Mouse (Mus musculus) macrophage (primary cell): ENCODE measurements around the gene Igfbp4. TPM values are rescaled to one million over a fixed set of nuclear protein-coding genes. Genes with fewer than 3 reads are reported as not detected.

Experiments
- H3K27ac ChIP-seq: fragments of 350-480 bp; formaldehyde crosslinking; 2 replicates; pipeline ENCODE4 v1.9.0; 2021
- H3K36me3 ChIP-seq: fragments of 350-480 bp; formaldehyde crosslinking; 2 replicates; pipeline ENCODE4 v1.9.0; 2021; ENCODE audit errors: inconsistent target
- H3K4me3 ChIP-seq: fragments of 350-480 bp; formaldehyde crosslinking; 2 replicates; pipeline ENCODE4 v1.9.0; 2021; ENCODE audit errors: inconsistent target
- H3K79me2 ChIP-seq: fragments of 350-480 bp; formaldehyde crosslinking; 2 replicates; pipeline ENCODE4 v1.9.0; 2021; ENCODE audit errors: inconsistent target
- WGBS: methylation state at CpG from one replicate; pipeline ENCODE4 v1.1.7; 2026; ENCODE audit warnings: inconsistent platforms; ENCODE audit not compliant: missing documents; 5-methylcytosine and 5-hydroxymethylcytosine counted together
- polyA plus RNA-seq: library from polyadenylated mRNA; stranded (reverse); fragments of 250-400 nt; gene quantifications from 3 replicates; pipeline ENCODE4 v1.2.4, GENCODE M21; 2018; ENCODE audit warnings: inconsistent platforms

Igfbp4 gene
- polyA plus RNA-seq, 1 experiment from 2014 or later, result 50.8 TPM

DNA sequence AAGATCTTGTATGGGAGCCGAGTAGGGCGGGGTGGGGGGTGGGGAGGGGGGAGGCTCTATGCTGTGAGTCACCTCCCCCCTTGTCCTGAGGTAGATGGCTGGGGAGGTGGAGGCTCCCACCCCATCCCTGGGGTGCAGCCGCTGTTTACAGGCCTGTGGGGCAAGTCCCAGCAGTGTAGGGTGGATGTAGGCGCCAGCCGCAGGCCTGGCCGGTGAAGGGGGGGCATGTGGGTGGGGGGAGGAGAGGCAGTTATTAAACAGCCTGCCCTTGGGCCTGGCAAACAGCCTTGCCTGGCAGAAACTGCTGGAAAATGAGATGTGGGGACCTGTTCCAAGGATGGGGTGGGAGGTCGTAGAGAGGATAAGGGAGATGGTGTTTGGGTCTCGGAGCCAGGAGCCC, 41.1 kb downstream of the Igfbp4 start:
- no peaks in the 10 kb centered on the region for H3K79me2 ChIP-seq
- no peak overlapping the region for H3K27ac ChIP-seq
- 70% methylated on average over 7 of the region's 8 CpGs for WGBS
- H3K4me3 ChIP-seq, result no peak overlapping the region
- no peaks in the 10 kb centered on the region for H3K36me3 ChIP-seq

DNA sequence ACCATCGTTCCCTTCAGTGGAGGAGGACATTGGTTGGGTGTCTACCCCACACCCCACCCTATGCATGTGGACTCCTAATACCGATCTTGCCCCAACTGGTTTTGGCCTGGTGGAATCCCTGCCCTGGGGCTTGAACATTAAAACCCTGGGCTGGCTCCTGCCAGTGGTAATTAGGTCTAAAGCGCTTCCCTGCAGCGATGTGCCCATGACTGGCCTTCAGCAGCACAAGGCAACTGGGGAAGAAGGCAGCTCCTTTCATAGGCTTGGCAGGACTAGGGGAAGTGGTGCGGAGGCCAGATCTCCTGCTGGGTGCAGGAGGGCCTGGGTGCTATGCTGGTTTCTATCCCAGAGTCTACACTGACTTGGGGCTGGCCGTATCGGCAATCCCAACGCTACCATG, 42.5 kb downstream of the Igfbp4 start:
- Histone ChIP-seq H3K27ac (no peak overlapping the region), H3K4me3 (no peak overlapping the region), H3K36me3 (no peaks in the 10 kb centered on the region), H3K79me2 (no peaks in the 10 kb centered on the region)
- WGBS, result 93% methylated on average over 8 of the region's 8 CpGs

- whole genome bisulfite sequencing, result 93% methylated on average over 9 of the region's 9 CpGs
- Histone ChIP-seq H3K4me3 (no peak overlapping the region), H3K79me2 (no peaks in the 10 kb centered on the region), H3K36me3 (no peaks in the 10 kb centered on the region), H3K27ac (no peak overlapping the region)
Measured at GRCm38 (mm10) chr11:99084366-99084765, 43.3 kb downstream of the Igfbp4 start.

DNA sequence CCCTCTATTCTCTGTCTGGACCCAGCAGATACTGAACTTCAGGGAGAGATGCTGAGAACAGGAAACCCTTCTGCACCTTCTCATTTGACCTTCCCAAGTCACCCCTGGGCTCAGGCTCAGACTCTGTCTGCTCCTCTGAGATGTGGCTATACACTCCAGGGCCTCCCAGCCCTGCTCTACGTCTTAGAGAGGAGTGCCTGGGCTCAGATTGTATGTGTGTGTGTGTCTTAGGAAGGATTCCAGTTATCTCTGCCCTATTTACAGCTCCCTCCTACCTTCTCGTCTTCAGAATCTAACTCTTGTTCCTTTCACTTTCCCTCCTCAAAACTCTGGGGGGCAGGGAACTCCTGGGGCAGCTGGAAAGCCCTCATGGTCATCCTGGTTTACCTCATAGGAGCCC, 47.4 kb downstream of the Igfbp4 start:
- 61% methylated on average over 2 of the region's 2 CpGs for WGBS
- Histone ChIP-seq H3K36me3 (no peaks in the 10 kb centered on the region), H3K79me2 (no peaks in the 10 kb centered on the region), H3K27ac (no peak overlapping the region), H3K4me3 (no peak overlapping the region)

GRCm38 (mm10) chr11:99089077-99089601, 48.1 kb downstream of the Igfbp4 start, which contains the start of gene Tns4:
TSS of gene Tns4 (minus strand) at chr11:99089306.
- H3K79me2 ChIP-seq, result no peaks in the 10 kb centered on the region
- no peak within 1 kb of the TSS for H3K4me3 ChIP-seq
- WGBS, result 90% methylated on average over 14 of the region's 14 CpGs
- no peaks in the 10 kb centered on the region for H3K36me3 ChIP-seq
- no peak within 1 kb of the TSS for H3K27ac ChIP-seq

GRCm38 (mm10) chr11:99090391-99090790, 49.3 kb downstream of the Igfbp4 start:
- Histone ChIP-seq H3K4me3 (no peak overlapping the region), H3K36me3 (no peaks in the 10 kb centered on the region), H3K27ac (no peak overlapping the region), H3K79me2 (no peaks in the 10 kb centered on the region)
- WGBS, result 71% methylated on average over 8 of the region's 8 CpGs

DNA sequence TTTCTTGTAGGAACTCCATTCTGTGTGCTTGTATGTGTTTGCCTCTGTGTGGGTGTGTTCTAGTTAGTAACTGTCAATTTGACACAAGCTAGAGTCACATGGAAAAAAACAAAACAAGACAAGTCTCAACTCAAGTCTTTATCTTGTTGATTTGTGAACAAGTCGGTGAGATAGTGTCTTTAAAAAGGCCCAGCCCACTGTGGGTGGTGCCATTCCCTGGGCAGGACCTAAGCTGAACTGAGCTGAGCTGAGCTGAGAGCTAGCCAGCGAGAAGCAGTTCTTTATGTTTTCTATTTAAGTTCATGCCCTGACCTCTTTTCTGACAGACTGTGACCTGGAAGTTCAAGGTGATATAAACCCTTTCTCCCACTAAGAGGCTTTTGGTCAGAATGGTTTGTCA, 50.6 kb downstream of the Igfbp4 start:
- Histone ChIP-seq H3K79me2 (no peaks in the 10 kb centered on the region), H3K27ac (no peak overlapping the region), H3K36me3 (no peaks in the 10 kb centered on the region), H3K4me3 (no peak overlapping the region)
- WGBS, result 94% methylated on average over 2 of the region's 2 CpGs

GRCm38 (mm10) chr11:99093740-99094139, 52.7 kb downstream of the Igfbp4 start:
- WGBS, result 27% methylated on average over 6 of the region's 7 CpGs
- H3K36me3 ChIP-seq, result no peaks in the 10 kb centered on the region
- no peak overlapping the region for H3K27ac ChIP-seq
- H3K4me3 ChIP-seq, result no peak overlapping the region
- no peaks in the 10 kb centered on the region for H3K79me2 ChIP-seq

DNA sequence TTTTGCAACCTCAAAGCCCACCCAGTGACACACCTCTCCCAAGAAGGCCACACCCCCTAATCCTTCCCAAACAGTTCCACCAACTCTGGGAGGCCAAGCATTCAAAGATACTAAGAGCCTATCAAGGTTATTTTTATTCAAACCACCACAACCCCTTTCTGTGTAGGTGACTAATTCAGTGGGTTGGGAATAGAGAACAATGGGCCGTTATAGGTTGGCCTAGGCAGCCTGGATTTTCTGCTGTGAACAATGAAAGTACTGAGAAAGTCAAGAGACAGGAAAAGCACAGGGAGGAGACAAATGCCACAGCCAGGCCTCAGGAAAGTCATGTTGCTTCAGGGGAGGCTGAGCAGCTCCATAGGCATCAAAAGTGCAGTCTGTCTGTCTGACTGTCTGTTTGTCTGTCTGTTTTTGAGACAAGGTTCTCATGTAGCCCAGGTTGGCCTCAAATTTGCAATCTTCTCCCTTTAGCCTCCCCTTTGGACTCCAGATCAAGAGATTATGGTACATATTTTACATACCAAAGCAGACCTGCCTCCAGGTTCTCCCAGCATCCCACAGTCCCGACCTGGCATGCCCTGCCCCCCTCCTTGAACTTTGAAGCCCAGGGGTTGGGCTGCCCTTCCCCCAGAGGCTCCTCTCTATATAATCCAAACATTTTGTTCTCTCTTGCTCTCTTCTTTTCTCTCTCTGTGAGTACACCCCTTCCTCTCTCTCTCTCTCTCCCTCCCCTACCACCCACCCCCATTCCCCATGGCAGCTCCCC, 54.0 kb downstream of the Igfbp4 start:
- no peak overlapping the region for H3K4me3 ChIP-seq
- H3K36me3 ChIP-seq, result no peaks in the 10 kb centered on the region
- no peak overlapping the region for H3K27ac ChIP-seq
- 79% methylated on average over 2 of the region's 2 CpGs for WGBS
- H3K79me2 ChIP-seq, result no peaks in the 10 kb centered on the region

- H3K4me3 ChIP-seq, result no peak overlapping the region
- H3K79me2 ChIP-seq, result no peaks in the 10 kb centered on the region
- H3K27ac ChIP-seq, result no peak overlapping the region
- H3K36me3 ChIP-seq, result no peaks in the 10 kb centered on the region
- WGBS, result 93% methylated on average over 4 of the region's 4 CpGs
Measured at GRCm38 (mm10) chr11:99095759-99096158, 54.7 kb downstream of the Igfbp4 start.

DNA sequence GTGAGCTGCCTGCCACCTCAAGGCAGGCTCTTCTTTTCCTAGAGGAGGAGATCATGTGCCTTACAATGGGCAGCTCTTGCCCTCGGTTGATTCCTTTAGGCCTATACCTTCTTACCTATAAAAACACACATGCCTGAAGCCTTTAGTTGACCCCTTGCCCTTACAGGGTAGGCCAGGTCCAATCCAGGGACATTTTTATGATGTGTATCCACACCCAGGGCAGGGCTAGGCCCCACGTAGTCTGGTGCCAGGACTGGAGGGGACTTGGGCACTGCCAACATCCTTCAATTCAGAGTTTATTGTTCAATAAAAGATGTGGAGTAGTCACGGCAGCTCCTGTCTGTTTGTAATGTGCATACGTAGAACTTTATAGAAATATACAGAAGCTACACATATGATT, 55.4 kb downstream of the Igfbp4 start:
- H3K79me2 ChIP-seq, result no peaks in the 10 kb centered on the region
- no peak overlapping the region for H3K4me3 ChIP-seq
- no peak overlapping the region for H3K27ac ChIP-seq
- no peaks in the 10 kb centered on the region for H3K36me3 ChIP-seq
- WGBS, result 90% methylated on average over 4 of the region's 4 CpGs

DNA sequence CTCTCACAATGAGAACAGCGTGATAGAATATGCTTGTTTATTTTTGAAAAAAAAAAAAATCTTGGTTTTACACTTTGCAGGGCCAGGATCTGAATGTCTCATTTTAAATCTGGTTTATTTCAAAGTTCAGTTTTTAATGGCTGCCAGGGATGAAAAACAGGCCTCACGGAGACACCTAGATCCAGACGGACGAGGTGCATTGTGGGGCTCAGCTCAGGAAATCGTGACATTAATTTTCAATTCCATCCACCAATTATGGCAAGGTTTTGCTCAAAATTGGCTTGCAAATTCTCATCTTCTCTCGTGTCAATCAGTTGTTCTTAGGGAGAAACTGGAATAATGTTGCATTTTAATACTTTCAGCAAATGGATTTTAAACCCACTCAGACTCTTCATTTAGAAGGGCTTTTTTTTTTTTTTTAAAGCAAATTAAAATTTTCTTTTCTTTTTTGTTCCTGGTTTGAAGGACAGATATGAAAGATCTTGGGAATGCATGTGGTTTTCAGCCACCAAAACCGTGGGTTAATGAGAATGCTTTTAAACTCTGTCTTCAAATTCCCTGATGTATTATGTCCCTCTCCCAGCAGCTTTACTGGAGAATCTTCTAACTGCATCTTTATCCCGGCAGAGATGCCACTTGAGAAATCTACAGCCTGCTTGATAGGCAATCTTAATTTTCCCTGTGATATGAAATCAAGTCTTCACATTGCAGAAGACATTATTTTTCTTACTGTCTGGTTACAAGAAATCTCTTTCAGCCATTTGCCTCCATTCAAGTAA, 56.1 kb downstream of the Igfbp4 start:
- no peak overlapping the region for H3K27ac ChIP-seq
- no peak overlapping the region for H3K4me3 ChIP-seq
- H3K36me3 ChIP-seq, result no peaks in the 10 kb centered on the region
- 88% methylated on average over 8 of the region's 8 CpGs for WGBS
- H3K79me2 ChIP-seq, result no peaks in the 10 kb centered on the region

- H3K27ac ChIP-seq, result no peak overlapping the region
- no peak overlapping the region for H3K4me3 ChIP-seq
- no peaks in the 10 kb centered on the region for H3K36me3 ChIP-seq
- 95% methylated on average over 7 of the region's 9 CpGs for WGBS
- no peaks in the 10 kb centered on the region for H3K79me2 ChIP-seq
Measured at GRCm38 (mm10) chr11:99098924-99099323, 57.9 kb downstream of the Igfbp4 start.

DNA sequence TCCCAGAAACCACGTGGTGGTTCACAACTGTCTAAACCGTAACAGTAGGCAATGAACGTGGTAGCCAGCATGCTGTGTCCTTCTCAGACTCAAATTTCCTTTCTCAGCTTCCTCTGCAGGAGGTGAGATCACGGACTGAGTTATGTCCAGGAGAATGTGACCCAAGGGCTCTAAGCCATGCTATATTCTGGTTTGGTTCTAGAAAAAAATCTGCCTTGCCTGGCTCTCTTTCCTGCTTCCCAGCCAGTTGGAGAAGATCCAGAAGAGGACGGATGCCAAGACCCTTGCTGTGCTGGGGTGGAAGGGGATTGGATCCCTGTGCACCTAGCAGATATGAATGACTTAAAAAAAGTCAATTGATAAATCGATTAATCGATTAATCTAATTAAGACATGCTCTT, 58.5 kb downstream of the Igfbp4 start:
- 90% methylated on average over 7 of the region's 7 CpGs for WGBS
- Histone ChIP-seq H3K79me2 (no peaks in the 10 kb centered on the region), H3K27ac (no peak overlapping the region), H3K36me3 (no peaks in the 10 kb centered on the region), H3K4me3 (no peak overlapping the region)

DNA sequence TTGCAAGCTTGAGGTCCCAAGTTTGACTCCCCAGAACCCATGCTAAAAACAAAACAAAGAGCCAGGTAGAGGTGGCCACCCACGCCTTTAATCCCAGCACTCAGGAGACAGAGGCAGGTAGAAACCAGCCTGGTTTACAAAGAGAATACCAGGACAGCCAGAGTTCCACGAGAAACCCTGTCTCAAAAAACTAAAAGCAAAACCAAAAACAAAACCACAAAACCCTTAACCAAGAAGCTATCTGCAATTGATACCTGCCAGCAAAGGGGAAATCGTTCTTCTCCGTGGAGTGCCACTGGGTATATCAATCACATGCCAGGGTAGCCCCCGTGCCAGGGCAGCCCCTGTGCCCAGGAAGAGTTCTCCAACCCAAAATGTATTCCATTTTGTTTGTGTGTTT, 59.2 kb downstream of the Igfbp4 start:
- H3K27ac ChIP-seq, result no peak overlapping the region
- WGBS, result 27% methylated on average over 5 of the region's 5 CpGs
- H3K36me3 ChIP-seq, result no peaks in the 10 kb centered on the region
- no peak overlapping the region for H3K4me3 ChIP-seq
- no peaks in the 10 kb centered on the region for H3K79me2 ChIP-seq
